Mouse (Mus musculus) pancreas, adult 10 weeks (tissue): ENCODE results near the gene Pak4. TPM values are rescaled to one million over a fixed set of nuclear protein-coding genes. Genes with fewer than 3 reads are reported as not detected.

Source experiments
- polyA plus RNA-seq: library from polyadenylated mRNA; stranded (reverse); fragments of 350-450 nt; fragmentation: Illumina TruSeq; extraction: RNeasy Lipid Tissue Mini Kit (QIAGEN cat#74804); gene quantifications from one replicate; pipeline ENCODE4 v1.2.3, GENCODE M21; 2015; ENCODE audit warnings: low read depth, low replicate concordance; ENCODE audit not compliant: insufficient read depth

Gene Pak4
- polyA plus RNA-seq: 5.4 TPM

DNA sequence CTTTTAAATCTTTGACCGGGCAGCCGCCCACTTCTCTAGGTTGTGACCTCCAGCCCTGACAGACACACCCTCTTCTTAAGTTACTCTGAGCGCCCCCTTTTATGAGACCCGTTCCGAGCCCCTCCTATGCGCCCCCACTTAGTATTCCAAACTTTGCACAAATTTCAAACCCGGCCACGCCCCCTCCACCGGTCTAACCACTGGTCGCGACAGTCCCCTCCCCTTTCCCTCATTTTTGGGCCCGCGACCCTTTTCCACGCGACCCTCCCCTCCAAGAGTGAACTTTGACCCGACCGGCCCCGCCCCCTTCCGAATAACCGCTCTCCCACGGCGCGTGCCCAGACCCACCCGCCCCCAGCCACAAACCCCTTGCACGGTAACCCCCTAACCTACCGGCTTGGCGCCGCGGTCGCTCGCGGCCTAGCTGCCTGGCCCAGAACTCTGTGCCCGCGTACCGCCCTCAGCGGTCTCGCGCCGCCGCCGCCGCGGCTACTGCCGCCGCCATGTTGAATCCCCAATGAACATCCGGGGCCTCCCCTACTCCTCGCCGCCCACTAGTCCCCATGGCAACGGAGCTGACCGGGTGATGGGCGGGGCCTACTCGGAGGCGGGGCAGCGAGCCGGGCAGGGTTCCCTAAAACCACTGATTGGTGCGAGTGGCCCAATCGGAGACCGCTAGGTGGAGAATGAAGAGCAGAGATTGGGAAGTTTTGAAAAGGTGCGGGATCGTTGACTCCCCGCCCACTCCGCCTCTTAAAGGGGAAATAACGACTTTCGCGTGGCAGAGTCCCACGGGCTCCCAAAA is at the start of gene Pak4, which contains the start of gene Samd4b:
TSS of gene Pak4 (minus strand) at position 544 of the 805 bp plus-strand sequence.
TSS of gene Samd4b (minus strand) at position 503 of the 805 bp plus-strand sequence.

DNA sequence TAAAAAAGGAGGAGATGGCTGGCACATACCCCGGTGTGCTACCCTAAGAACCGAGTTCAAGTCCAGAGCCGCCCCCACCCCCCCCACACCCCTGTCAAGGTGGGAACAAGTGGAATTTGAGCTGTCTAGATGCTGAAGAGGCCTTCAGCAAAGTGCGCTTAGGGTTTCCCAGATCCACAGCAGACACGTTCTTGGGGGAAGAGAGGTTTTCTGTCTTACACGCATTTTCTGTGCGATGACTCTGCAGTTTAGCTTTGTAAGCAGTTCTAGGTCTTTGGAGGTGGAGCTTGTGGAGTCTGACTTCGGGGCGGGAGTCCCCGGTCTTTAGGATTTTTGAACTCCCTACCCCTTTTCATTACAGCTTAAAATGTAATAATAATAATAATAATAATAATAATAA is 33.1 kb upstream of the Pak4 start, which contains the start of gene Acp7:
TSS of gene Acp7 (minus strand) at position 260 of the 400 bp plus-strand sequence.

DNA sequence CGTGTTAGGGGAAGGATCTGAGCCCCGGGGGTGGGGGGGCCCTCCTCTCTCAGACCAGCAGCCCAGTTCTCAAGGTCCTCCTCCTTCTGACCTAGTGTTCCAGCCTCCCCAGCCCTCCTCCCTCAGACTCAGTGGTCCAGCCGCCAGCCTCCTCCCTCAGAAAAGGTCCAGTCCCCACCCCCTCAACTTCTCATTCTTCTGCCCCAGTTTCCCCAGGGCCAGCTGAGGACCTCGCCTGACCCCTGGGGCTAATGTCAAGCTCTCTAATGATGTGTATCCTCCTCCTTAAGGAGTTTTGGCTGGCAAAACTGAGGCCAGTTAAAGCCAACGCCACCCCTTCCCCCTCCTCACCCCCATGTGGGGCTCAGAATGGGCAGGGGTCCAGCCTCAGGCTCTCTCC is 50.8 kb downstream of the Pak4 start, which contains the start of gene Nccrp1:
TSS of gene Nccrp1 (minus strand) at position 101 of the 400 bp plus-strand sequence.

DNA sequence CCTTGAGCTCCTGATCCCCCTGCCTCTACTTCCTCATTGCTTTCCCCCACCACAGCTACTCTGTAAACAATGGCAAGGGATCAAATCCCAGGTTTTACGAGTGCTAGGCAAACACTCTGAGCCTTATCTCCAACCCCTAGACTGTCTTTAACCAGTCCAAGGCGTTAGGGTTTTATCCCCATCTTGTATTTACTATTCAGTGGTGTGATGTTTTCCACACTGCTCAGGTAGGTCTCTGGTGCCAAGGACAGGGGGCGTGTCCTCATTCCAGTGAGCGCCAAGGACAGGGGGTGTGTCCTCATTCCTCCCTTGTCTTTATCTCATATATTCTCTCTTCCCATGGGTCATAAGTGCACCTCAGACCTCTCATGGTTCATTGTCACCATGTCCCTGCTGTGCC is 57.5 kb downstream of the Pak4 start, which contains the start of gene Sycn:
TSS of gene Sycn (plus strand) at position 360 of the 400 bp plus-strand sequence.

DNA sequence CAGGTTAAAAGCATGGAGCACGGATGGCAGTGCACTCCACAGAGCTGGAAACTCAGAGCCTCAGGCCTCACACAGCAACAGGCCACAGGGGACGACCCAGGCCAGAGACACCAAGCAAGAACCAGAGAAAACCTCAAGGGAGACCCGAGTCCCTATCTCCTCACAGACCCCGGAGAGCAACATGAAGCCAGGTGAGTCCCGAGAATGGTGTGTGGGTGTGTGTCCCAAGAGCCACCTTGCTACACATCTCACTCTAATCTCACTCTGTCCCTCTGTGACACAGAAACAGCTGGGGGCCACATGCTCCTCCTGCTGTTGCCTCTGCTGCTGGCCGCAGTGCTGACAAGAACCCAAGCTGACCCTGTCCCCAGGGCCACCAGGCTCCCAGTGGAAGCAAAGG is 75.4 kb downstream of the Pak4 start, which contains the start of gene Ifnl3:
TSS of gene Ifnl3 (plus strand) at position 301 of the 400 bp plus-strand sequence.

DNA sequence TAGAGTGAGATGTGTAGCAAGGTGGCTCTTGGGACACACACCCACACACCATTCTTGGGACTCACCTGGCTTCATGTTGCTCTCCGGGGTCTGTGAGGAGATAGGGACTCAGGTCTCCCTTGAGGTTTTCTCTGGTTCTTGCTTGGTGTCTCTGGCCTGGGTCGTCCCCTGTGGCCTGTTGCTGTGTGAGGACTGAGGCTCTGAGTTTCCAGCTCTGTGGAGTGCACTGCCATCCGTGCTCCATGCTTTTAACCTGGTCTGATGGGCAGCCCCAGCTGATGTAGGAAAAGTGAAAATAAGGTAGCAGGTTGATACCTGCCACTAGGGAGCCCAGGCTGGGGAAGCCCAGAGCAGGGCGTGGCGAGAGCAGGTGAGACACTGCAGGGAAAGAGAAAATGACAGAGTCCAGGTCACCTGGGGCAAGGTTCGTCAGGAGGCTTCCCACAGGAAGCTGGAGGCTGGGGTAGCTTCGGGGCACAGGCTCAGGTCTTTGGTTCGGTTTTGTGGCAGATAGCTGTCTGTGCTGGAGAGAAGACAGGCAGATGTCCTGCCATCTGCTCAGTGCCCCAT is 87.5 kb downstream of the Pak4 start, which contains the start of gene Ifnl2:
TSS of gene Ifnl2 (minus strand) at position 51 of the 570 bp plus-strand sequence.

Other genes starting within 250 kb of the Pak4 start
- gene Rps16, start 247.5 kb downstream of the Pak4 start, polyA plus RNA-seq: 346 TPM
- gene Plekhg2, start 225.6 kb downstream of the Pak4 start, polyA plus RNA-seq: 9.1 TPM
- 11.6 TPM for gene Zfp36, start 217.9 kb downstream of the Pak4 start, polyA plus RNA-seq
- gene Med29, start 205.5 kb downstream of the Pak4 start, polyA plus RNA-seq: 11.4 TPM
- gene Paf1, start 205.2 kb downstream of the Pak4 start, polyA plus RNA-seq: 34.6 TPM
- 10.5 TPM for gene Gmfg, start 160.7 kb downstream of the Pak4 start, polyA plus RNA-seq
- gene Lrfn1, start 146.2 kb downstream of the Pak4 start, polyA plus RNA-seq: 0.52 TPM
- gene Ifnl2, start 87.7 kb downstream of the Pak4 start, polyA plus RNA-seq: not detected
- gene Ifnl3, start 75.3 kb downstream of the Pak4 start, polyA plus RNA-seq: not detected
- gene Sycn, start 57.3 kb downstream of the Pak4 start, polyA plus RNA-seq: 18,579 TPM
- gene Nccrp1, start 50.9 kb downstream of the Pak4 start, polyA plus RNA-seq: not detected
- gene Samd4b, start within 50 bp of the Pak4 start, polyA plus RNA-seq: 8.6 TPM
- gene Acp7, start 33.1 kb upstream of the Pak4 start, polyA plus RNA-seq: not detected
- not detected for gene Fbxo27, start 94.7 kb upstream of the Pak4 start, polyA plus RNA-seq
- gene Fbxo17, start 118.6 kb upstream of the Pak4 start, polyA plus RNA-seq: 2.8 TPM
- gene Mrps12, start 143.6 kb upstream of the Pak4 start, polyA plus RNA-seq: 42.5 TPM
- gene Sars2, start 143.8 kb upstream of the Pak4 start, polyA plus RNA-seq: 2.6 TPM
- gene Ccer2, start 158.0 kb upstream of the Pak4 start, polyA plus RNA-seq: not detected
- gene Sirt2, start 168.6 kb upstream of the Pak4 start, polyA plus RNA-seq: 28.4 TPM
- gene Nfkbib, start 169.3 kb upstream of the Pak4 start, polyA plus RNA-seq: 8.7 TPM
- 1.8 TPM for gene Rinl, start 190.8 kb upstream of the Pak4 start, polyA plus RNA-seq
- 78.4 TPM for gene Hnrnpl, start 210.4 kb upstream of the Pak4 start, polyA plus RNA-seq
- gene Ech1, start 227.0 kb upstream of the Pak4 start, polyA plus RNA-seq: 54.3 TPM
- 13.7 TPM for gene Lgals4, start 235.7 kb upstream of the Pak4 start, polyA plus RNA-seq